Mouse (Mus musculus) monocyte, adult 2 months (primary cell): ENCODE measurements around the gene Dpp7.

ENCODE experiments used
- DNase-seq, 2 experiments: peaks; one replicate each; pipeline ENCODE4 v3.0.0; 2022; ENCODE audit warnings: low spot score in 2 of 2, low read depth in 1 of 2

Dpp7 gene

DNA sequence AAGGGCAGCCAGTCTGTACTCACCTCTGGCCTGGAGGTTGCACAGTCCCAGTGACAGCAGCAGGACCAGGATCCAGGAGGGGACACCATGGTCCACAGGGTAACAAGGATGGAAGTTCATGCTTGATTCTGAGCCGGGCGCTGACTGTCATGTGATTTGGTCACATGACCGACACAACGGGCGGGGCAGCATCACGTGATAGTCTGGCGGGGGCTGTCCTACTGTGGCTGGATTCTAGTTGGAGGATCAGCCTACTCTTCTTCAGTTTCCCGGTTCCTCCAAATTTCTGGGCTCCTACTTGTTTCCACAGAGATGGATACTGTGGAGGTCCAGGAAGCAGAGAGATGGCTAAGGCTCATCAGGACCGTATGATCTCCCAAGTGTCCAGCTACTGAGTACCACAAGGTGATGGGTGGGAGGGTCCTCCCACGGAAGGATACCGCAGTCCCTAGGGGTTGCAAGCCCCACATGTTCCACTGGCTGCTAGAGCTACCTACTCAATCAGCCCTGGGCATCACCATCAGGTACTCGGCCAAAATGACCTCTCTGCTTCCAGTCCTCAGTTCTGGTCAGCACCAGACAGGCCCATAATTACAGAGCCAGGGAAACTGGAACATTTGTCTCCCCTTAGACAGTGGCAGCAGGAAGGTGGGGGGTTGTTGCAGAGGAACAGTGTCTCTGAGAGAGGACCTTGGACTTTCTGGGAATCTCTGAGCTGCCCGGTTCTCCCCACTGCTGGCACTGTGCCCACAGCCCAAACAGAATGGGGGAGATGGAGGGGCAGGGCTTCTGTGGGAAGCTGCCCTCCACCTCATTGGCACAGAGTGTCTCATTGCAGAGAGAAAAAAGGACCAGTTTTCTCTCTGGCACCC is at the start of gene Dpp7:
Gene Dpp7, minus strand, starts transcription at position 152 of the 872 bp plus-strand sequence.
- peak; percentile 31 to 77 for DNase-seq

DNA sequence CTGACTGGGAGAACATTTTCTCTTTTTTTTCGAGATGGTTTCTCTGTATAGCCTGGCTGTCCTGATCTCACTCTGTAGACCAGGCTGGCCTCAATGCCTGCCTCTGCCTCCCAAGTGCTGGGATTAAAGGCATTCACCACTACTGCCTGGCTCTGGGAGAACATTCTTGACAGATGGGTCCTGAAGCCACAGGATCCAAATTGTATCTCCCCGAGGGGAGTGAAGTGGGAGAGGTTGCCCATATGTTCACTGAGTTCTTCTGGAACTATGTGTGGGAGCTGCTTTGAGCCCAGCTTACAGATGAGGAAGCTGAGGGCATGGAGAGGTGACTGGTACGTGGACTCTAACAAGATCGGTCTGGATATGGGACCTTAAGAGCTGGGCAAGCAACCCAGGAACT is 47.8 kb upstream of the Dpp7 start:
- no peak for DNase-seq

- no peak for DNase-seq
Measured at GRCm38 (mm10) chr2:25402972-25403601, 46.9 kb upstream of the Dpp7 start.

- peak; percentile 50 to 63 for DNase-seq
Measured at GRCm38 (mm10) chr2:25402377-25402971, 46.3 kb upstream of the Dpp7 start.

- no peak for DNase-seq
Measured at GRCm38 (mm10) chr2:25400764-25401163, 44.6 kb upstream of the Dpp7 start.

- DNase-seq, result no peak
Measured at GRCm38 (mm10) chr2:25400291-25400690, 44.1 kb upstream of the Dpp7 start.

GRCm38 (mm10) chr2:25399051-25399450 is 42.9 kb upstream of the Dpp7 start, which contains the start of gene Npdc1:
Gene Npdc1 (plus strand): TSS chr2:25399351.
- no peak for DNase-seq

- DNase-seq, result no peak
Measured at GRCm38 (mm10) chr2:25398065-25398464, 41.9 kb upstream of the Dpp7 start.

DNA sequence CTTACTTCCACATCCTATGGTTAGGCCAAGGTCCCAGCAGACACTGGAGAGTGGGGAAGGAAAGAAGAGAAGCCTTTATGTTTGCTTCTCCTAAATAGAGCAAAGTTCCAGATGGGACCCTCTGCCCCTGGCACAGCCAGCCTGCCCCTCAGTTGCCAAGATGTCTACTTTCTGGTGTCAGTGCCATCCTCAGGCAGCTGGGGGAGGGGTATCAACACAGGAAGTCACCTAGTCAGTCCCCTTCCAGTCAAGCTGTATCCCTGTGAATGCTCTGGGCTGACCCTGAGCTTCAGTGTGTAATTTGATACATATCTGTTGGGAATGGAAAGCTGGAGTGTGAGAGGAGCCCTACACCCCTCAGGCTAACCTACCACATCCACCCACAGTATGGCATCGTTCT is 40.9 kb upstream of the Dpp7 start:
- DNase-seq, result no peak

GRCm38 (mm10) chr2:25396597-25396983 is 40.4 kb upstream of the Dpp7 start:
- DNase-seq, result no peak

- DNase-seq, result no peak
Measured at GRCm38 (mm10) chr2:25395721-25396596, 39.8 kb upstream of the Dpp7 start, which contains the start of gene Entpd2. Gene Entpd2 (plus strand): TSS chr2:25395874.

- no peak for DNase-seq
Measured at GRCm38 (mm10) chr2:25394281-25395221, 38.4 kb upstream of the Dpp7 start.

DNA sequence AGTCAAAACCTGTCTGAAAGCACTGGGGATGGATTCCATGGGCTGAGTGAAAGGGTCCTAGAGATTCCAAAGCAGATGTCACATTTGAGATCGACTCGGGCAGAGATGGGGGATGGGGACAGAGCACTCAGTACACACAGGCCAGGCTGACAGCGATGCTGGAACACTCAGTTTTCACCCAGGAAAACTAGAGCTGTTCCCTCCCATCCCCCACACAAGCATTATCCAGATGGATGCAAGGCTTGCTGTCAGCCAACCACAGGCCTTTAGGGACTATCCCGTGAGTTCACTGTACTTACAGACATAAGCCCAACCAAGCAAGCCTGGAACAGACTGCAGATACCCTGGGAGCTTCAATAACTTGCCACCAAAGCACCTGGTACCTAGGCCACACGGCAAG is 35.1 kb upstream of the Dpp7 start:
- no peak for DNase-seq

DNA sequence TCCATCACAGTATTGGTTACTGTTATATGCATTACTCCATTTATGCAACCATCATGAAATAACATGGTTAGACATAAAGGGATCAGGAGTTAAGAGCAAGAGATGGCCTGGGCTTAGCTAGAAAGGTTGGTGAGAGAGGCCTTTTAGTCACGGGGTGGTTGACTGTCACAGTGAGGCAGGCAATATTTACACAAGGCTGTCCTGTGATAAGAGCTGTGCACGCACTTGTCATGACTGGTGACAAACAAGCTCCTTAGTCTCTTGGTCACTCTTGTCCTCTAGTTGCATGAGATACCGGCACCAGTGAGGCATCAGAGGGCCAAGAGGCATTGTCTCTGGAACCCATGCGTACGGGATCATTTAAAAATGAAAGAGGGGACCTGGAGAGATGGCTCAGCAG is 28.3 kb upstream of the Dpp7 start:
- no peak for DNase-seq

- DNase-seq, result no peak
Measured at GRCm38 (mm10) chr2:25376589-25376988, 20.4 kb upstream of the Dpp7 start.

DNA sequence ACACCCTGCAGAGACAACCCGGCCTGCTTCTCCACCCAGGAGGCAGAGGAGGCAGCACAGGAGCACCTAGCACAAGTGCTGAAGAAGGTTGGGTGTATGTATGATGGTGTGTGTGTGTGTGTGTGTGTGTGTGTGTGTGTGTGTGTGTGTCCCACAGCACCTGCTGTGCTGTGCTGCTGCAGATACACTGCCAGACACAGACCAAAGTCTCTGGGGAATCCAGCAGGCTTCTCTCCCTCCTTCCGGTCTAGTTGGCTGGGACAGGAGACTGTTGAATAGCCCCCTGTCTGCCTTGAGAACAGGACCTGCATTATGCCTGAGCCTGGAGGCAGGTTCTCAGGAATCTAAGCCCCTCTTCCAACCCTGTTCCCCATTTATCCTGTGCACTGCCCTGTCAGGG is 17.3 kb upstream of the Dpp7 start:
- no peak for DNase-seq

DNA sequence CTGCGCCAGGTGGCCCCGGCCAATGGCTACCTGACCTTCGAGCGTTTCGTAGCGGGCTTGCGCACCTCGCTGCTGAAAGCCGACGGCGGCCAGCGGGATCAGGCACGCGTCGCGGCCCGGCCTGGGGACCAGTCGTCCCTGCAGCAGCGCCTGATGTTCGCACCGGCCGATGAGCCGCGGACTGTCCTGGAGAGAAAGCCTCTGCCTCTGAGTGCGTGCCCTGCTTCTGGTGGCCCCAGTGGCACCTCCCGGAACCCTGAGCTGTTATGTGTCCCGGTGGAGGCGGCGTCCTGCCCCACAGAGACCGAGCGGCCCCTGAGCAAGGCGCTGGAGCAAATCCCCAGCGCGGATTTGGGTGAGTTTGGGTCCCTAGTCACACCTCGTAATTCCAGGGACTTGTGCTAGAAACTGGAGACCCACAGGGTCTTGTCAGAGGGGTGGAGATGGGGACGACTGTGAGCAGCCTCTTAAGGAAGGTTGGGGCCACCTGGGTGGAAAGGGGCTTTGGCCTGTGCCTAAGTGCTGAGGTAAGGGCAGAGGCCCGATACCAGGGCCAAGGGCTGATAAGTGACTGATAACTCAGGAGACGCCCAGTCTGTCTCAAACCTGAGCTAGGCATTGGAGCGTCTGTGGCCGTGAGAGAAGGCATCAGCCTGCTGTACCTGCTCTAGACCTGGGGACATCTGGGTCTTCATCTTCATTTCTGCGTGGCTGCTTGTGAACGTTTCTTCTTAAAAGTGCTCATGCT is 16.7 kb upstream of the Dpp7 start:
- DNase-seq, result no peak

- DNase-seq, result peak; percentile 62 to 73
Measured at GRCm38 (mm10) chr2:25371764-25372643, 15.8 kb upstream of the Dpp7 start, which contains the start of gene Sapcd2. Gene Sapcd2 (plus strand): TSS chr2:25372321.
